13 mouse cellular contexts compared by ENCODE assay signal in the genomic region with DNA sequence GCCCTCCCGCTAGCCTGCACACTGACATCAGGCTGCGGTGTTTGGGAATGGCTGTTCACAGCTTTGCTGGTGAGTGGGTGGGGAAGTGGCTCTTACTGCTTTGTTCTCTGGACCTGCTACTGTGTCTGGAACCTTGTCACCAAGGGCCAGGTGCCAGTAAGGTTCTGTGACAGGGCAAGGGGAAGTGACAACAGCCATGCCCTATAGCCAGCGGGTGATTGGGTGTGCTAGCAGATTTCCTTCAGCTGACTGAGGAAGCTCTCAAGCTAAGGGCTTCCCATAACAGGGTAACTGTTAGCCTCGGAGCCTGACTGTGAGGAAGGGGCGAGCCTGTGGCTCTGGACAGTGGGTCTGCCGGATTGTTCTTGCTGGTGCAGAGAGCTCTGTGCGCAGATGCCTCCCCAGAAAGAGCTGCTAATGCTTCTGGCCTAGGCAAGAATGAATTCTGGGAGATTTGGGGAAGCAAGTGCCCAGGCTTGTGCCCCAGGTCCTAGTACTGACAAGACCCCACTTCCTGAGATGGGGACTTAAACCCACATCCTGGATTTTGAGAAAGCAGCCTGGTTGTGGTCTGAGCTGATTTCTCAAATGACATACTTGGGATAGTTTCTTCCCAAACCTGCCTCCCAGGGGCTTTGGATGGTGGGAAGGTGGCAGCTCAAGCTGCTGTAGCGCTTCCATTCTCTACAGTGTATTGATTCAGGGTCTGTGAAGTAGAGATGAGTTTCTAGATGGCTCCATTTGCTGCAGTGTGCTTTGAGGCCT. TPM values are rescaled to one million over a fixed set of nuclear protein-coding genes. Genes with fewer than 3 reads are reported as not detected.
DNase-seq lines count a peak whose midpoint lies in the region; ATAC-seq and TF ChIP-seq lines count a peak whose summit lies in the region.
"Had no signal": no experiment of that assay in that cellular context is flagged by ENCODE, and none has a peak within 500 bp of the region (broad histone marks: within the 10 kb centered on the region; RNA-seq: fewer than 3 reads in every experiment).

No protein-coding gene starts in this region.

- peak overlapping the region; percentile 31 for H3ac ChIP-seq in C2C12 (ENCODE audit: control insufficient read depth, insufficient read length, low read depth)

- no peaks in the 10 kb centered on the region for H3K4me1 ChIP-seq in heart, postnatal 0 days (ENCODE audit: control insufficient read depth, insufficient read depth)
- peaks cover 40% of the 10 kb centered on the region for H3K4me1 ChIP-seq in thymus, adult 2 months (replicated peaks; ENCODE audit: control insufficient read depth, insufficient read depth, low read length)

- 71% methylated on average over 8 of the region's 8 CpGs for WGBS in heart, postnatal 0 days
- 43% methylated on average over 8 of the region's 8 CpGs for WGBS in thymus, adult 2 months

- ATAC-seq in heart, postnatal 0 days (ENCODE audit: insufficient read depth, low read depth) = no peak
- ATAC-seq in hematopoietic stem cell, adult 5-6 weeks (replicated peaks in 1 of 2; ENCODE audit: insufficient read depth in 1 of 2, low FRiP score in 2 of 2, low TSS enrichment in 1 of 2, low read depth in 1 of 2, poor library complexity in 2 of 2, severe bottlenecking in 2 of 2) = peak; percentile 69 to 75

- no peak overlapping the region; the same call in 1 of the 2 replicates for H3K27ac ChIP-seq in heart, postnatal 0 days (ENCODE audit: low read depth)
- peak overlapping the region; percentile 84 for H3K27ac ChIP-seq in thymus, adult 2 months (ENCODE audit: control insufficient read depth, insufficient read depth, low read length)
- no peak overlapping the region for H3K27ac ChIP-seq in left cerebral cortex, adult 2 months

- H3K4me3 ChIP-seq in heart, postnatal 0 days (ENCODE audit: low read depth, low read length) = no peak overlapping the region
- H3K4me3 ChIP-seq in C2C12 (ENCODE audit: insufficient read depth, poor library complexity, severe bottlenecking) = no peak overlapping the region
- peak overlapping the region; percentile 48 for H3K4me3 ChIP-seq in thymus, adult 2 months (ENCODE audit: control insufficient read depth, insufficient read depth, low read length)
- no peak overlapping the region for H3K4me3 ChIP-seq in left cerebral cortex, adult 2 months

- no peaks in the 10 kb centered on the region for H3K9me3 ChIP-seq in heart, postnatal 0 days (replicated peaks; ENCODE audit: control insufficient read depth, low read length)
- H3K9me3 ChIP-seq: G1E had no signal

- TF ChIP-seq POLR2A in thymus, adult 2 months (IDR thresholded peaks at IDR 0.05; ENCODE audit: control insufficient read depth, extremely low read depth, insufficient read depth, low read length, poor library complexity) = no peak

- H3K27me3 ChIP-seq in heart, postnatal 0 days (ENCODE audit: control insufficient read depth, insufficient read depth, low read length) = no peaks in the 10 kb centered on the region
- H3K27me3 ChIP-seq in C2C12 (ENCODE audit: control insufficient read depth, insufficient read depth, insufficient read length) = no peaks in the 10 kb centered on the region
- H3K27me3 ChIP-seq in thymus, adult 2 months (ENCODE audit: control insufficient read depth, insufficient read depth, low read length) = no peaks in the 10 kb centered on the region

- peak overlapping the region; percentile 16; the same call in 1 of the 2 replicates for H3K4me2 ChIP-seq in heart, postnatal 0 days (ENCODE audit: low read depth, low read length)

- H3K36me3 ChIP-seq in heart, postnatal 0 days (replicated peaks; ENCODE audit: control insufficient read depth, insufficient read depth, low read length) = peaks cover 37% of the 10 kb centered on the region
- peaks cover 57% of the 10 kb centered on the region for H3K36me3 ChIP-seq in C2C12 (ENCODE audit: control insufficient read depth, insufficient read depth)
- peaks cover 11% of the 10 kb centered on the region; the same call in 1 of the 2 replicates for H3K36me3 ChIP-seq in thymus, adult 2 months (ENCODE audit: control insufficient read depth, insufficient read depth, low read length)

- H3K79me3 ChIP-seq in C2C12 (ENCODE audit: low read depth) = peaks cover 58% of the 10 kb centered on the region

- TF ChIP-seq CTCF in heart, postnatal 0 days (IDR thresholded peaks at IDR 0.05; ENCODE audit: low read depth) = no peak
- TF ChIP-seq CTCF in C2C12 (IDR thresholded peaks at IDR 0.05; ENCODE audit: control insufficient read depth, insufficient read depth, insufficient read length) = no peak
- TF ChIP-seq CTCF in thymus, adult 2 months (IDR thresholded peaks at IDR 0.05; ENCODE audit: borderline replicate concordance, control insufficient read depth, extremely low read depth, insufficient read depth, low read length, poor library complexity) = no peak
- TF ChIP-seq CTCF in left cerebral cortex, adult 2 months (IDR thresholded peaks at IDR 0.05) = no peak

- DNase-seq in heart, postnatal 0 days (ENCODE audit: low spot score) = no peak
- no peak for DNase-seq in heart, adult 11 months
- DNase-seq in thymus, adult 2 months = peak; percentile 33
- no peak for DNase-seq in frontal cortex, postnatal 25 days (ENCODE audit: low spot score in 2 of 2)
- no peak for DNase-seq in left cerebral cortex, adult 2 months (ENCODE audit: extremely low spot score in 1 of 2, low spot score in 2 of 2)
- DNase-seq in gastrocnemius, adult 18-20 months (ENCODE audit: low spot score) = no peak
- DNase-seq: cerebellum, adult 2 months; kidney, postnatal 10 days; lung, postnatal 4 days; right cerebral cortex, postnatal 4 days had no signal

- intact Hi-C loops in left cerebral cortex, adult 2 months (cut with DNase I) = no loop called here

- H3K9ac ChIP-seq in heart, postnatal 0 days (replicated peaks; ENCODE audit: low read depth, low read length) = no peak overlapping the region; the same call in 1 of the 2 replicates

- peaks cover 93% of the 10 kb centered on the region for H3K79me2 ChIP-seq in C2C12 (ENCODE audit: control insufficient read depth, insufficient read depth)

- no peak for TF ChIP-seq EP300 in heart, postnatal 0 days (IDR thresholded peaks at IDR 0.05; ENCODE audit: low read depth)

TF ChIP-seq in C2C12, 6 proteins besides CTCF, POLR2A, EP300 and RAD21:
- TF ChIP-seq USF1 (IDR thresholded peaks at IDR 0.05; ENCODE audit: low read depth) (no peak), FOSL1 (IDR thresholded peaks at IDR 0.05; ENCODE audit: insufficient read depth, low read length, poor library complexity, severe bottlenecking) (no peak), MAX (IDR thresholded peaks at IDR 0.05) (peak; percentile 34), CEBPB (IDR thresholded peaks at IDR 0.05; ENCODE audit: low read depth) (peak; percentile 63)

RNA-seq across cellular contexts. Expression of a gene that starts 29.5 kb away (rescaled TPM):
- total RNA-seq in heart, postnatal 0 days (2014; rRNA removed; ENCODE audit: low replicate concordance) = 27.2 and 33.0 TPM in 2 replicates
- polyA plus RNA-seq in heart, postnatal 0 days (2015; fragmentation: Nextera tagmentation; extraction: Ambion mirVana) = 20.3 and 21.8 TPM in 2 replicates
- polyA plus RNA-seq in C2C12 (2012; fragmentation: generic; extraction: Trizol) = 65.8 TPM
- total RNA-seq in hematopoietic stem cell, adult 5-6 weeks (2017) = 8.1 and 18.7 TPM in 2 replicates
- polyA plus RNA-seq in thymus, adult 2 months (2012; rRNA removed) = 89.1 and 89.5 TPM in 2 replicates
- 10 to 100 TPM; 83.3 to 85.5 TPM for total RNA-seq in left cerebral cortex, adult 2 months (2021)
- total RNA-seq in gastrocnemius, adult 18-20 months (2021) = 10 to 100 TPM; 17.6 to 18.5 TPM

RNA-seq across cellular contexts. Expression of a gene that starts 45.7 kb away (rescaled TPM):
- 5.7 and 13.1 TPM in 2 replicates for total RNA-seq in heart, postnatal 0 days (2014; rRNA removed; ENCODE audit: low replicate concordance)
- polyA plus RNA-seq in heart, postnatal 0 days (2015; fragmentation: Nextera tagmentation; extraction: Ambion mirVana) = 4.0 and 5.1 TPM in 2 replicates
- 12.5 TPM for polyA plus RNA-seq in C2C12 (2012; fragmentation: generic; extraction: Trizol)
- 38.0 and 44.5 TPM in 2 replicates for total RNA-seq in hematopoietic stem cell, adult 5-6 weeks (2017)
- polyA plus RNA-seq in thymus, adult 2 months (2012; rRNA removed) = 44.3 and 45.7 TPM in 2 replicates
- 1 to 10 TPM; 4.4 to 6.1 TPM for total RNA-seq in left cerebral cortex, adult 2 months (2021)
- total RNA-seq in gastrocnemius, adult 18-20 months (2021) = 1 to 10 TPM; 3.1 to 6.6 TPM
